ENCODE assay signal across 10 mouse cellular contexts in genomic region chr5:13527037-13527464, GRCm38 (mm10).
DNase-seq lines count a peak whose midpoint lies in the region; ATAC-seq and TF ChIP-seq lines count a peak whose summit lies in the region.
"Had no signal": no experiment of that assay in that cellular context is flagged by ENCODE, and none has a peak within 500 bp of the region (broad histone marks: within the 10 kb centered on the region; RNA-seq: fewer than 3 reads in every experiment).

No protein-coding gene starts in this region.

- WGBS in kidney, postnatal 0 days = 21% methylated on average over 7 of the region's 7 CpGs

- peak; percentile 24 for DNase-seq in kidney, postnatal 0 days (ENCODE audit: low spot score)
- no peak for DNase-seq in kidney, adult 8-10 months
- no peak for DNase-seq in left cerebral cortex, adult 18-20 months (ENCODE audit: low spot score in 2 of 2)
- no peak for DNase-seq in thymus, adult 18-20 months
- DNase-seq in kidney, postnatal 36 days = no peak
- DNase-seq: cerebellum, adult 8-10 months; lung, postnatal 36 days had no signal

- TF ChIP-seq CTCF in kidney, postnatal 0 days (IDR thresholded peaks at IDR 0.05; ENCODE audit: low read depth) = no peak

- H3K4me3 ChIP-seq in kidney, postnatal 0 days (replicated peaks; ENCODE audit: low read depth, low read length) = no peak overlapping the region

- H3K27me3 ChIP-seq in kidney, postnatal 0 days (ENCODE audit: insufficient read depth, low read length) = no peaks in the 10 kb centered on the region

- H3K4me2 ChIP-seq in kidney, postnatal 0 days (ENCODE audit: low read length) = no peak overlapping the region

- no peaks in the 10 kb centered on the region for H3K36me3 ChIP-seq in kidney, postnatal 0 days (ENCODE audit: insufficient read depth, low read length)

- H3K9me3 ChIP-seq in kidney, postnatal 0 days (replicated peaks; ENCODE audit: low read length) = no peaks in the 10 kb centered on the region

- H3K4me1 ChIP-seq in kidney, postnatal 0 days (replicated peaks; ENCODE audit: insufficient read depth, low read length) = no peaks in the 10 kb centered on the region

- H3K9ac ChIP-seq in kidney, postnatal 0 days (ENCODE audit: low read depth, low read length) = no peak overlapping the region

- no peak for ATAC-seq in kidney, postnatal 0 days (replicated peaks; ENCODE audit: low FRiP score, low read depth)
- peak; percentile 94 for ATAC-seq in common myeloid progenitor, adult 5-6 weeks (replicated peaks; ENCODE audit: low read depth, poor library complexity, severe bottlenecking)
- ATAC-seq in granulocyte monocyte progenitor cell, adult 5-6 weeks (replicated peaks; ENCODE audit: poor library complexity, severe bottlenecking) = peak; percentile 100
- ATAC-seq in megakaryocyte, adult 5-6 weeks (ENCODE audit: poor library complexity, severe bottlenecking) = peak; percentile 51

- H3K27ac ChIP-seq in kidney, postnatal 0 days = no peak overlapping the region
